Mouse (Mus musculus) large intestine, adult 2 months (tissue): ENCODE data around the gene Sema4d. TPM values are rescaled to one million over a fixed set of nuclear protein-coding genes. Genes with fewer than 3 reads are reported as not detected.
"Not testable (repeated sequence)": the region's sequence is repeated elsewhere in the genome, so short reads cannot be mapped to it uniquely, and the experiment has no call there.

Source experiments
- DNase-seq: peaks from one replicate; pipeline ENCODE4 v3.0.0-alpha.2; 2012; ENCODE audit warnings: low read depth, low spot score
- WGBS: fragments of 180-500 bp; shearing (Covaris S2); methylation state at CpG from one replicate; pipeline ENCODE4 v1.1.7; 2018; 5-methylcytosine and 5-hydroxymethylcytosine counted together
- polyA plus RNA-seq: library from polyadenylated mRNA; depleted of rRNA; stranded (reverse); fragments of >200 nt; gene quantifications from 2 replicates; pipeline ENCODE4 v1.2.3, GENCODE M21; 2012; rRNA removed

The Sema4d gene
- 17.9 and 19.8 TPM in 2 replicates for polyA plus RNA-seq

DNA sequence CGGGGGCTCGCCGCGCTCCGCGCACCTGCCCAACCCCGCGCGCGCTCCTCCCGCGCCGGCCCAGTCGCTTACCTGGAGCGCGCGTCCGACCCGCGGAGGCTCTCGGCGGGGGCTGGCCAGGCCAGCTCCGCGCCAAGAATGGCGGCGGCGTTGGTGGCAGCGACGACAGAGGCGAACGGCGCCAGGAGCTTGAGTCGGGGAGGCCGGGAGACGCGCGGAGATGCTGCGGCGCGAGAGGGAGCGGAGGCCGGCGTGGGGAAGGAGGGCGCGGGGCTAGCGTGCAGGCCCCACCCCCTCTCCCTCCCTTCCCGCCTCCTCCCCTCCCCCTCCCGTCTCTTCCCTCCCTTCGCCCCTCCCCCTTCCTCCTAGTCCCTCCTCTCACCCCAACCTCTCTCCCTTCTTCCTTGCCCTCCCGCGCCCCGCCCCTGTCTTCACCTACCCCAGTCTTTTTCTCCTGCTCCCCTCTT is at the start of gene Sema4d:
TSS of gene Sema4d (minus strand) at position 323 of the 467 bp plus-strand sequence.
- 1% methylated on average over 49 of the region's 52 CpGs for WGBS
- peak; percentile 33 for DNase-seq

DNA sequence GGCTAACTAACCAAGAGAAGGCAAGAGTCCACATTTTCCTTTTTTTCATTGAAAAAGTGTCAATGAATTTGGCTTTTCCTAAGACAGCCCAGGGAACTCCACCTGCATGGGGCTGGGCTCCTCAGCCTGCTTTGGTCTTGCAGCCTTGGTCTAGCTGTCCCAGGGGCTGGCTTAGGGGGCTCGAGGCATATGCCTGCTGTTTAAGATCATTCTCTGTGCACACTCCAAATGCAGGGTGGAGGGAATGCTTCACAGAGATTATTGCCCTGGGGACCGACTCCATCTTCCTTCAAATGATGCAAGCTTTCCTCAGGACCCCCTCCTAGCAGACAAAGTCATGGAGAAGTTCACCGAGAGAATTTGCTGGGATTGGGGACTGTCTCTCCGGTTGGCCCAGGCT is 49.8 kb upstream of the Sema4d start:
- 79% methylated on average over 4 of the region's 4 CpGs for WGBS
- no peak for DNase-seq

GRCm38 (mm10) chr13:51842773-51843172 is 49.2 kb upstream of the Sema4d start:
- 41% methylated on average over 12 of the region's 12 CpGs for WGBS
- no peak for DNase-seq

DNA sequence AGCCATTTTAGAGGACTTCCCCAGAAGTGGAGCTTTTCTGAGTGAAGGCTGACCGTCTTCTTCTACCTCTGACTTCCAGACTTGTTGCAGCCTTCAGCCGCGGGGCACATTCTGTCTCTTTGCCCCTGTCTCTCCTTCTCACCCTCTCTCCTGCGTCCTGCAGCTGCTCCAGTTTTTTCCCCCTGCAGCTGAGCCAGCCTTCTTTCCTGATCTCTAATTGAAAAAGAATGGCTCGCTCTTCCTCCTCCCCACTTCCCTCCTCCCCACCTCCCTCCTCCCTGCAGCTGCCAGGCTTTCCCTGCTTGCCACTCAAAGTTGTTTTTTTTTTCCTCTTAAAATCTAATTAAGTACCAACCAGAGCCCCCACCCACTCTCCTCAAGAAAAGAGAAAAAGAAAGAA is 48.6 kb upstream of the Sema4d start:
- 54% methylated on average over 5 of the region's 5 CpGs for WGBS
- DNase-seq: no peak

DNA sequence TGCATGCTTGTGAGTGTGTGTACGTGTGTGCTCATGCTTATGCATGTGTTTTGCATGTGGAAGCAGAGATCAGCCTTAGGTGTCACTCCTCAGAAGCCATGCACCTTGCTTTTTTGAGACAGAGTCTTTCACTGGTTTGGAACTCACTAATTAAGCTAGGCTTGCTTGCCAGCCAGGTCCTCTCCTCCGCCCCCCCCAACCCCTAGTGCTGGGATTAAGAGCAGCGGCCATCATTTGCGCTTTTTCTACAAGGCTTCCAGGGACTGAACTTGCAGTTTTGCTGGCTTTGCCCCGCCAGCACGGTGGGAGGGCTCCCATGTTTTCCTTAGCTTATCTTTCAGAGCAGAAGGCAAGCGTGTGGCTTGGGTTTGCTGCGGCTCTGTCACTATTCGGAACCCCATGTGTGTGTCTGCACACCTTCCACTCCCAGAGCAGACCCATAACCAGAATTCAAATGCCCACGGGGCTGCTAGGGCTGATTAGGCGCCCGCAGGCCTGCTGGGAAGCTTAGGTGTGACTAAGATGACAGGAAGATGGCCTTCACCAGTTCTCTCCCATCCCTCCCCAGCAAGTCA is 48.1 kb upstream of the Sema4d start:
- no peak for DNase-seq
- 77% methylated on average over 12 of the region's 12 CpGs for WGBS

DNA sequence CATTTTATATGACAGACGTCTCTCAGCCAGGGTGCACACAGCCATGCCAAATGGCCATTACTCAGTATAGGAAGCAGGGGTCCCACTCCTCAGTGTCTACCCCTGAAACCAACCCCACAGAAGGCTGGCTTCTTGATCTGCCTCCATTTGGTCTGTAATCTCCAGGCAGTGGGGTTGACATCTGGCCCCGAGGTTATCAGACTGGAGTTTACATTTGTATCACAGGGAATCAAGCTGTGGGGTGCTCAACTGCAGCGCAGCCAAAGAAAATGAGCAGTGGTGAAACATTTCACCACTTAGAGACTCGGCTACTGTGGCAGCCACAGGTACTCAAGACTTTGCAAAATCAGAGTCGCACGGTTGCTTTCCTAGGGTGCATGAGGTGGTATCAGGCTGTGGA is 47.2 kb upstream of the Sema4d start:
- WGBS: 73% methylated on average over 6 of the region's 6 CpGs
- no peak for DNase-seq

- DNase-seq: no peak
- 17% methylated on average over 8 of the region's 8 CpGs for WGBS
Observed at GRCm38 (mm10) chr13:51839250-51840026, 45.9 kb upstream of the Sema4d start.

DNA sequence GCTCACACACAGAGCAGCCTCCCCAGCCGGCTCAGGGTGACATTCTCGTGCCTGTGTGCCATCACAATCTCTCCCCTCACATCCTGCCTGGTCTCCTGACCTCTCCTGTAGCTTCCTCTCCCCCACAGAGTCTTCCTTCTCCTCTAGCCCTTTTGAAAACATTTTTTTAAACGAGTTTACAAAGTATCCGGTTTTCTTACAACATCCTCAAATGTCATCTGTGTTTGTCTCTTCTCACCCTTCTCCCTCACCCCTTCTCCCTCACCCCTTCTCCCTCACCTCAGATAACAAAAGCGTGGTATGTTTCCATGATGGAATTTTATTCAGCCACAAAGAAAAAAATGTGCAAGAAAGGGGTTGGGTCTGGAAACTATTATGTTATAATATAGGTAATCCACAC is 43.9 kb upstream of the Sema4d start:
- DNase-seq: no peak
- WGBS: 24% methylated on average over 5 of the region's 5 CpGs

DNA sequence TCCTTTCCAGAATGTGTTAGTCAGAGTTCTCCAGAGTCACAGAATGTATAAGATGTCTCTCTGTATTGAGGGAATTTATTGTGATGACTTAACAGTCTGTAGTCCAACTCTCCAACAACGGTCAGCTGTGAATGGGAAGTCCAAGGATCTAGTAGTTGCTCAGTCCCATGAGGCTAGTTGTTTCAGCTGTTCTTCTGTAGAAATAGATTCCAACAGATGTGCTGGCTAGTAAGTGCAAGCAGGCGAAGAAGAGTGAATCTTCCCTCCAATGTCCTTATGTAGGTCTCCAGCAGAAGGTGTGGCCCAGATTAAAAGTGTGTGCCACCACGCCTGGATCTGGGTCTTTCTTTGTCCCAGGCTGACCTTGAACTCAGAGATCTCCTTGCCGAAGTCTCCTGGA is 41.7 kb upstream of the Sema4d start:
- WGBS: 60% methylated on average over 4 of the region's 4 CpGs
- DNase-seq: not testable (repeated sequence)

- 40% methylated on average over 2 of the region's 2 CpGs for WGBS
Observed at GRCm38 (mm10) chr13:51834520-51834919, 41.0 kb upstream of the Sema4d start.

GRCm38 (mm10) chr13:51834024-51834423 is 40.5 kb upstream of the Sema4d start:
- WGBS: 46% methylated on average over 8 of the region's 8 CpGs
- DNase-seq: not testable (repeated sequence)

More at GRCm38 (mm10) chr13:51834520-51834919, 41.0 kb upstream of the Sema4d start:
- no peak for DNase-seq

DNA sequence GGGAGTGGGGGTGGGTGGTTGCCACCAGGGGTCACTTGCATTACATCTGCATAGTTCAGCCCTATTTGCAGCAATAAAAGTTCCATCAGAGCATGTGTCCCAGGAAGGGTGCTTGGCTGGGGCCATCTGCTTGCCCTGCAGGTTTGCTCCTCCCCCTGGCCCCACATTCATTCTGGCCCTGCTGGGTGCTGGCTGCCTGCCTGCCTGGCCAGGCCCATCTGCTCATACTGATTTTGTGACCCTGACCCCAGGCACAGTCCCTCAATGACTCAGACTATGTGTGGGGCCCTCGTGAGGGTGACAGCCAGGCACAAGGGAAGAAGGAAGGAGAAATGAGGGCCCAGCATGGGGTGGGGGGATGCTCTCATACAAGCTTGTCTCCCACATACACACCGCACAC is 40.1 kb upstream of the Sema4d start:
- 48% methylated on average over 2 of the region's 2 CpGs for WGBS
- no peak for DNase-seq

DNA sequence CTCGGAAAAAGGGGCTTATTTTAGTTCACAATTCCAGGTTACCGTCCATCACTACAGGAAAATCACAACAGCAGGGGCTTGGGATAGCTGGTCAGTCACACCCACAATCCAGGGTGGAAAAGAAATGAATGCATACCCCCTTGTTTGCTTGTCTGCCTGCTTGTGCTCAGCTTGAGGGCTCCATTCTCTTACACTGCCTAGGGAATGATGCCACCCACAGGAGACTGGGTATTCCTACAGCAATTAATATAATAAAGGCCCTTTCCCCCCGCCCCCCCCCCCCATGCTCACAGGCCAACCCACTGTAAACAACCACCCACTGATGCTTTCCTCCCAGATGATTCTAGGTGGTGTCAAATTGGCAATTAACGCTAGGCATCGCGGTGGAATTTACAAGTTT is 38.9 kb upstream of the Sema4d start:
- DNase-seq: no peak
- WGBS: 92% methylated on average over 6 of the region's 6 CpGs

GRCm38 (mm10) chr13:51830744-51831450 is 37.4 kb upstream of the Sema4d start:
- no peak for DNase-seq
- 38% methylated on average over 10 of the region's 10 CpGs for WGBS

DNA sequence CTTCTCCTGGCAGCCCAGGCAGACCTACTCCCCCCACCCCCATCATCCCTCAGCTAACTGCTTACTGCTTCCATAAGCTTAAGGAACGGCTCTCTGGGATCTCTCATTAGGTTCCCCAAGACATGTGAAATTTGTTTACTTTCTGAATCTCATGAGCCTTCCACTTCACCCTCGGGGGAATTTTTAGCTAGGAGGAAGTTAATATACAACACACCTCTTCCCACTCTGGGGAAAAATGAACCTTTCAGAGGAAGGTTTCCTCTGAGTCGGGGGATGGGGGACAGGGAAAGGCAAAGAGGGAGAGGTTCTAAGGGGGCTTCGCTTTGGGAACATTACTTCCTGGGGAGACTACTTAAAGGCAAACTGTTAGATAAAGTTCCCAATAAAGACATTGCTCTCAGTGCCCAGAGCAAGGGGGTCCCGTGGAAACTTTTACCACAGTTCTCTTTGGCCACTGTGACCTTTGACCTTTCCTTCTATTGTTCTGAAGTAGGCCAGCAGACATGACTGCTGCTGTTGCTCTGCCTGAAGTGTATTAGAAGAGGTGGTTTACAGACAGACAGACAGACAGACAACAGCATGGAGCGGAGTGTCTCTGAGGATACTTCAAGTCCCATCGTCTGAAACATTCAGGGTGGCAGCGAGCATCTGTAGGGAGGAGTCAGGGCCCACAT is 30.4 kb upstream of the Sema4d start:
- DNase-seq: no peak
- WGBS: 36% methylated on average over 8 of the region's 8 CpGs

DNA sequence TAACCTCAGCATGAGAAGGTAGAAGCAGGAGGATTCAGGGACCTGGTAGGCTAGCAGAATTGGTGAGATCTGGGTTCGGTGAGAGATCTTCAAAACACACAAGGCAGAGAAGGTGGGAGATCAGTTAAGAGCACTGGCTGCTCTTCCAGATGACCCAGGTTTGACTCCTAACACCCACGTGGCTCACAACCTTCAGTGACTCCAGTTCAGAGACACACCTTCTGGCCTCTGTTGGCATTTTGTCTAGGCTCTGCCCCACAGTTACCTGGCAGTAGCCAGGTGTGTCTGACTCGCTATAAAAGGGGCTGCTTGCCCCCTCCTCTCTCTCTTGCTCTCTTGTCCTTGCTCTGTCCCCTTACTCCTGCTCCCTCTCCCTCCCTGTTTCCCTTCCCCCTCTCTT is 28.4 kb upstream of the Sema4d start:
- DNase-seq: no peak
- WGBS: 43% methylated on average over 3 of the region's 3 CpGs

- 81% methylated on average over 6 of the region's 6 CpGs for WGBS
- DNase-seq: no peak
Observed at GRCm38 (mm10) chr13:51819351-51819750, 25.8 kb upstream of the Sema4d start.

DNA sequence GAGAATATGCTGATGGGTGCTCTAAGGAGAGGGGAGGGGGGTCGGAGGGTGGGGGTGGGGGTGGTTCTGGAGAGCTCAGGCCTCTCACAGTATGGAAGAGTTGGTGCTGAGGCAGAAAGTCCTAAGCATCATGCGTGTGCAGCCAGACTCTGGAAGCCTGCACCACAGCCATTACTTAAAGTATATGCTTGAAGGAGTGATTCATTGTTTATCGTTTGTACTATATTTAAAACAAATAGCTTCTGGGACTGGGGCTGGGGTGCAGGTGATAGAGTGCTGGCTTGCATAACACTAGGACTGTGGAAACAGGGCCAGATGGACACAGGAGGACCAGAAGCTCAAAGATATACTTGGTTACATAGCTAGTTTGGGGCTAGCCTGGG is 25.4 kb upstream of the Sema4d start:
- 59% methylated on average over 3 of the region's 3 CpGs for WGBS
- no peak for DNase-seq

- 48% methylated on average over 6 of the region's 6 CpGs for WGBS
Observed at GRCm38 (mm10) chr13:51818170-51818943, 24.8 kb upstream of the Sema4d start.

More at GRCm38 (mm10) chr13:51818170-51818943, 24.8 kb upstream of the Sema4d start:
- no peak for DNase-seq
